Mouse (Mus musculus): ENCODE measurements around the gene Bloc1s3. TPM values are rescaled to one million over a fixed set of nuclear protein-coding genes. Genes with fewer than 3 reads are reported as not detected.
A peak's percentile ranks its signal among the peaks of the same experiment; 100 is the strongest.

Bloc1s3 gene
- polyA plus RNA-seq, 1 experiment from 2014 or later = 2.6 TPM

DNA sequence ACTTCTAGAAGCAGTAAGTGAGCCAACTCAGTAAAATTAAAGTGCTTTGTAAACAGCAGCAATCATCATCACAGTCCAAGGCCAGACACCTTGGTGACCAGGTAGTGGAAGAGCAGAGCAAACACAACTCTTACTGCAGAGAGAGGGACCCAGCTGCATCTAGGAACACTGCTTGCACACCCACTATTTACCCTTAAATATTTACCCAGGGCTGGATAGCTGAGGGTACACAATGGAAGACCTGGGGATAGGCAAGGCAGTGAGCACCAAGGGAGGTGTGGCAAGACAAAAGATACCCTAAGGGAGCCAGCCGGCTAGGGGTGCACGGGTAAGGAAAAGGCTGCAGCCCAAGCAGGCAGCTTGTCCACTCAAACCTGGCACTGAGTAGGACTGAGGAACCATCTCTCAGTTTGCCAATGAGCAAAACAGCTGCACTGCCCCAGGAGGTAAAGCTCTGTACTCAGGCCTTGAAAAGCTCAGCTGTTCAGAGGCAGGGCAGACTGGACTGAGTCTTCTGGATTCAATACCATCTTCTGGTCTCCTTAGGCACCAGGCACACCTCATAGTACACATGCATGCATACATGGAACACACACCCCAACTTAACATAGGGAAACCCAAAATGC, 39.3 kb upstream of the Bloc1s3 start:
- ATAC-seq (peak; percentile 46), DNase-seq (ENCODE audit: low spot score) (peak; percentile 40)
- no peak overlapping the region for H3K9ac ChIP-seq (replicated peaks; ENCODE audit: low read depth)
- no peak overlapping the region for H3K4me2 ChIP-seq (replicated peaks; ENCODE audit: low read depth, low read length)
- peak overlapping the region; percentile 54 for H3K27ac ChIP-seq (ENCODE audit: low read length)
- no peaks in the 10 kb centered on the region for H3K9me3 ChIP-seq (ENCODE audit: low read length)
- no peaks in the 10 kb centered on the region for H3K27me3 ChIP-seq (replicated peaks; ENCODE audit: insufficient read depth, low read length)
- 72% methylated on average over 2 of the region's 2 CpGs for WGBS
- TF ChIP-seq EP300 (IDR thresholded peaks at IDR 0.05) (no peak), CTCF (IDR thresholded peaks at IDR 0.05) (no peak)
- peaks cover 16% of the 10 kb centered on the region for H3K4me1 ChIP-seq (ENCODE audit: insufficient read depth, low read depth, low read length)
- H3K36me3 ChIP-seq (ENCODE audit: insufficient read depth, low read length) = no peaks in the 10 kb centered on the region
- no peak overlapping the region for H3K4me3 ChIP-seq (ENCODE audit: low read depth, low read length)

DNA sequence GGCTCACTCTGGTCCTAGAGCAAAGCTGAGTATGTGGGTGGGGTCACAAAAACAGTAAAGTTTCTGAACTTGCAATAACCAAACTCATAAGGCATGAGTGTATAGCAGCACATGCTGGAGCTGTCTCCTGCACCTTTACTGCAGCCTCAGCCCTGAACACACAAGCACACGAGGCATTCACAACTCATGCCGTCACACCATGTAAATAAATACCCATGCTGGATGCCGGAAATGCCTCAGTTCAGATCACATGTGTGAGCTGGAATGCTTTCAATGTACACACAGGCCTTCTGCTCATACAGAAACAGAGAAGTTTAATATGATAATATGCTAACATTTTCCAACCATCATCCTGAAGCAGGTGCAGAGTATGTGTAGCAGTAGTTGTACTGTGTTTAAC, 37.8 kb upstream of the Bloc1s3 start:
- TF ChIP-seq CTCF (IDR thresholded peaks at IDR 0.05) (no peak), EP300 (IDR thresholded peaks at IDR 0.05) (peak; percentile 32; the same call in 1 of the 2 replicates)
- H3K9ac ChIP-seq (replicated peaks; ENCODE audit: low read depth) = no peak overlapping the region

GRCm38 (mm10) chr7:19543584-19543983, 35.4 kb upstream of the Bloc1s3 start:
- no peaks in the 10 kb centered on the region for H3K9me3 ChIP-seq (ENCODE audit: low read length)
- H3K27me3 ChIP-seq (replicated peaks; ENCODE audit: insufficient read depth, low read length) = no peaks in the 10 kb centered on the region
- peak; percentile 38 for DNase-seq (ENCODE audit: low spot score)
- WGBS = 32% methylated on average over 6 of the region's 6 CpGs
- H3K4me3 ChIP-seq (ENCODE audit: low read depth, low read length) = no peak overlapping the region
- no peak overlapping the region for H3K4me2 ChIP-seq (replicated peaks; ENCODE audit: low read depth, low read length)
- H3K4me1 ChIP-seq (ENCODE audit: insufficient read depth, low read depth, low read length) = peaks cover 21% of the 10 kb centered on the region
- no peaks in the 10 kb centered on the region for H3K36me3 ChIP-seq (ENCODE audit: insufficient read depth, low read length)
- TF ChIP-seq CTCF (IDR thresholded peaks at IDR 0.05) = peak; percentile 67
- TF ChIP-seq EP300 (IDR thresholded peaks at IDR 0.05) = no peak
- H3K9ac ChIP-seq (replicated peaks; ENCODE audit: low read depth) = no peak overlapping the region
- H3K27ac ChIP-seq (ENCODE audit: low read length) = no peak overlapping the region
- ATAC-seq = no peak

More for the DNA sequence above, 37.8 kb upstream of the Bloc1s3 start:
- Histone ChIP-seq H3K27ac (ENCODE audit: low read length) (0 out of 2 replicates have a peak overlapping the region, but pooled peaks have one; percentile 33), H3K9me3 (ENCODE audit: low read length) (no peaks in the 10 kb centered on the region), H3K36me3 (ENCODE audit: insufficient read depth, low read length) (no peaks in the 10 kb centered on the region), H3K4me1 (ENCODE audit: insufficient read depth, low read depth, low read length) (peaks cover 21% of the 10 kb centered on the region), H3K4me2 (replicated peaks; ENCODE audit: low read depth, low read length) (no peak overlapping the region), H3K4me3 (ENCODE audit: low read depth, low read length) (no peak overlapping the region), H3K27me3 (replicated peaks; ENCODE audit: insufficient read depth, low read length) (no peaks in the 10 kb centered on the region)
- peak; percentile 75 for DNase-seq (ENCODE audit: low spot score)
- 9% methylated on average over 3 of the region's 3 CpGs for WGBS
- peak; percentile 65 for ATAC-seq

DNA sequence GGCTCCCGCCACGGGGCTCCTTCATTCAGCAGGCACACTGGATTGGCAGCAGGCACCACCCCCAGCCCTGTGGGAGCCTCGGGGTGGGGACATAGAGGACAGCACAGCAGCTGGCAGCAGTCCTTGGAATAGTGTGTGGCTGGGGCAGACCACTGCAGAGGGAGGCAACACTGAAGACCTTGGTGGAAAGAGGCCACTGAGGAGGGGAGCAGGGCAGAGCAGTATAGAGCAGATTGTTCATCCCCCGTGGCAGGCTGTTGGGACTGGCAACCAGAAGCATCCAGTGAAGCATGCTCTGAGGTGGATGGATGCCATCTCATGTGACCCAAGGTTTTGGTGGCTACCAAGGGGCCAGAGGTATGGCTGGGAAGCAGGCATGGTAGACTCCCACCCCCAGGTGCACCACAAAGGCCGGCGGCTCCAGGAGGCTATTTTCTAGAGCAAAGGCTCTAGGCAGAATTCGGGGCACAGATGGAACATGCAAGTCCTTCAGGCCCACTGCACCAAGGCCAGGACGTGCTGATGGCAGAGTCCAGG, 34.1 kb upstream of the Bloc1s3 start:
- DNase-seq (ENCODE audit: low spot score) = no peak
- H3K9ac ChIP-seq (replicated peaks; ENCODE audit: low read depth) = no peak overlapping the region

DNA sequence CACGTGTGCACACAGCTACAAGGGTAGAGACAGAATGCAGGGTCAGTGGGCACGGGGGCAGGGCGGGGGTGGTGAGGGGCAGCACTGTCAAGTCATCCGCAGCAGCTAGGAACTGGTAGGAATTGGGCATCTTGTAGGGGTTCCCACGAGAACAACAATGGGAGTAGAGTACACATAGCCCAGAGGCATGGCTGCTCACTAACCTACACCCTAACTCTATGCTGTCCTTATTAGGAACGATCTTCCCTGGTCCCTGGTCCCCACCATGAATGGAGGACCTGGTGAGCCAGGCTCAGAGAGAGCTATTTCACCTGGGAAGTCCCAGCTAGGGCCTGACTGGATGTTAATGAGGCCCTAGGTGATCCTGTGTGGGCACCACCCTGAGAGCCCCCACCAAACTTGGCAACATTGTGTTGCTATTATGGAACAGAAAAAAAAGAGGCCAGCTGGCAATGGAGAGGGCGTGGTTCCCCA, 33.6 kb upstream of the Bloc1s3 start:
- H3K4me3 ChIP-seq (ENCODE audit: low read depth, low read length) = no peak overlapping the region
- no peak overlapping the region for H3K9ac ChIP-seq (replicated peaks; ENCODE audit: low read depth)
- DNase-seq (ENCODE audit: low spot score) (no peak), ATAC-seq (no peak)
- peaks cover 13% of the 10 kb centered on the region for H3K4me1 ChIP-seq (ENCODE audit: insufficient read depth, low read depth, low read length)
- H3K9me3 ChIP-seq (ENCODE audit: low read length) = no peaks in the 10 kb centered on the region
- no peak overlapping the region for H3K4me2 ChIP-seq (replicated peaks; ENCODE audit: low read depth, low read length)
- WGBS = 68% methylated on average over 7 of the region's 7 CpGs
- H3K36me3 ChIP-seq (ENCODE audit: insufficient read depth, low read length) = no peaks in the 10 kb centered on the region
- H3K27ac ChIP-seq (ENCODE audit: low read length) = no peak overlapping the region
- TF ChIP-seq CTCF (IDR thresholded peaks at IDR 0.05) (no peak), EP300 (IDR thresholded peaks at IDR 0.05) (no peak)
- no peaks in the 10 kb centered on the region for H3K27me3 ChIP-seq (replicated peaks; ENCODE audit: insufficient read depth, low read length)

More for the DNA sequence above, 34.1 kb upstream of the Bloc1s3 start:
- Histone ChIP-seq H3K27me3 (replicated peaks; ENCODE audit: insufficient read depth, low read length) (no peaks in the 10 kb centered on the region), H3K4me2 (replicated peaks; ENCODE audit: low read depth, low read length) (no peak overlapping the region), H3K27ac (ENCODE audit: low read length) (no peak overlapping the region), H3K36me3 (ENCODE audit: insufficient read depth, low read length) (no peaks in the 10 kb centered on the region), H3K9me3 (ENCODE audit: low read length) (no peaks in the 10 kb centered on the region), H3K4me3 (ENCODE audit: low read depth, low read length) (no peak overlapping the region), H3K4me1 (ENCODE audit: insufficient read depth, low read depth, low read length) (peaks cover 15% of the 10 kb centered on the region)
- 57% methylated on average over 8 of the region's 8 CpGs for WGBS
- no peak; the same call in 1 of the 2 replicates for ATAC-seq
- no peak for TF ChIP-seq CTCF (IDR thresholded peaks at IDR 0.05)
- no peak for TF ChIP-seq EP300 (IDR thresholded peaks at IDR 0.05)

GRCm38 (mm10) chr7:19540771-19541566, 32.8 kb upstream of the Bloc1s3 start:
- Histone ChIP-seq H3K4me3 (ENCODE audit: low read depth, low read length) (no peak overlapping the region), H3K27ac (ENCODE audit: low read length) (no peak overlapping the region), H3K4me2 (replicated peaks; ENCODE audit: low read depth, low read length) (no peak overlapping the region), H3K9me3 (ENCODE audit: low read length) (no peaks in the 10 kb centered on the region), H3K27me3 (replicated peaks; ENCODE audit: insufficient read depth, low read length) (no peaks in the 10 kb centered on the region), H3K4me1 (ENCODE audit: insufficient read depth, low read depth, low read length) (peaks cover 7% of the 10 kb centered on the region; the same call in 1 of the 2 replicates), H3K36me3 (ENCODE audit: insufficient read depth, low read length) (no peaks in the 10 kb centered on the region), H3K9ac (replicated peaks; ENCODE audit: low read depth) (no peak overlapping the region)
- peak; percentile 46; the same call in 1 of the 2 replicates for ATAC-seq
- WGBS = 62% methylated on average over 2 of the region's 2 CpGs
- TF ChIP-seq EP300 (IDR thresholded peaks at IDR 0.05) = no peak
- peak; percentile 43 for DNase-seq (ENCODE audit: low spot score)
